Mouse (Mus musculus) midbrain, embryonic 15.5 days (tissue): ENCODE results near the gene Tnfrsf11a. TPM values are rescaled to one million over a fixed set of nuclear protein-coding genes. Genes with fewer than 3 reads are reported as not detected.

Experiments
- ATAC-seq: fragments of 200-750 bp; cut with Nextera tagmentation; replicated peaks from 2 replicates; pipeline ENCODE4 v1.8.0; 2017; ENCODE audit warnings: moderate TSS enrichment
- H3K27ac ChIP-seq: fragments of 300-500 bp; sonication (generic); 2 replicates; pipeline ENCODE4 v1.5.1; 2015; ENCODE audit warnings: mild to moderate bottlenecking, inconsistent platforms
- H3K27me3 ChIP-seq: fragments of 300-500 bp; sonication (generic); replicated peaks from 2 replicates; pipeline ENCODE4 v1.6.1; 2015; ENCODE audit warnings: inconsistent platforms
- H3K36me3 ChIP-seq: fragments of 300-500 bp; sonication (generic); replicated peaks from 2 replicates; pipeline ENCODE4 v1.6.1; 2015; ENCODE audit warnings: inconsistent platforms
- H3K4me1 ChIP-seq: fragments of 300-500 bp; sonication (generic); 2 replicates; pipeline ENCODE4 v1.6.1; 2015; ENCODE audit warnings: inconsistent platforms
- H3K4me2 ChIP-seq: fragments of 300-500 bp; sonication (generic); 2 replicates; pipeline ENCODE4 v1.6.1; 2015; ENCODE audit warnings: inconsistent platforms, mild to moderate bottlenecking, moderate library complexity
- H3K4me3 ChIP-seq: fragments of 300-500 bp; sonication (generic); 2 replicates; pipeline ENCODE4 v1.5.1; 2015; ENCODE audit warnings: mild to moderate bottlenecking, inconsistent platforms
- H3K9ac ChIP-seq: fragments of 300-500 bp; sonication (generic); 2 replicates; pipeline ENCODE4 v1.6.1; 2015; ENCODE audit warnings: mild to moderate bottlenecking, inconsistent platforms
- H3K9me3 ChIP-seq: fragments of 300-500 bp; sonication (generic); 2 replicates; pipeline ENCODE4 v1.6.1; 2016; ENCODE audit warnings: inconsistent platforms
- WGBS: fragments of 180-500 bp; shearing (Covaris S2); methylation state at CpG from one replicate; pipeline ENCODE4 v1.1.7; 2015; ENCODE audit warnings: mixed read lengths; 5-methylcytosine and 5-hydroxymethylcytosine counted together
- polyA plus RNA-seq: library from polyadenylated mRNA; unstranded; fragments of >200 nt; fragmentation: Nextera tagmentation; extraction: Ambion mirVana; gene quantifications from 2 replicates; pipeline ENCODE4 v1.2.1, GENCODE M21; 2015

The Tnfrsf11a gene
- polyA plus RNA-seq, 1 experiment from 2014 or later: 0.32 TPM

DNA sequence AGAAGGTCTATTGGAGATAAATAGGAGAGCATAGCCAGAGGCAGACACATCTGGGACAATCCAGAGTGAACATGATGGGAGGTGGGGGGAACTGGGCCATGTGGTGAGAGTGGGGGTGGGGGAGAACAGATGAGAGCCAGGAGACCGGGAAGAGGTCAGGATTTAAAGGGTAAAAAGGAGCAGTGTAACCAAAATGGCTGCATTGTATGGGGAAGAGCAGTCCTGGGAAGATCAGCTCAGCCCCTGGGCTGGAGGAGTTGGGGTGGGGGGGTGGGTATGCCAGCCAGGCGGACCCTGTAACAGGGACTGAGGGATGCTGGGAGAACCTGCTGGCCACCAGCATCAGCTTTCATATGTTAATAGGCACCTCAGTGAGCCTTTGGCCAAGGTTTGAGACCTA, 34.8 kb downstream of the Tnfrsf11a start:
- ATAC-seq: peak; percentile 67; the same call in 1 of the 2 replicates
- H3K9ac ChIP-seq: no peak overlapping the region
- no peaks in the 10 kb centered on the region for H3K36me3 ChIP-seq
- H3K4me1 ChIP-seq: no peaks in the 10 kb centered on the region
- no peaks in the 10 kb centered on the region for H3K9me3 ChIP-seq
- H3K4me3 ChIP-seq: no peak overlapping the region
- no peak overlapping the region for H3K27ac ChIP-seq
- no peaks in the 10 kb centered on the region for H3K27me3 ChIP-seq
- H3K4me2 ChIP-seq: no peak overlapping the region
- 34% methylated on average over 2 of the region's 2 CpGs for WGBS

GRCm38 (mm10) chr1:105815736-105816135, 35.2 kb downstream of the Tnfrsf11a start:
- Histone ChIP-seq H3K36me3 (no peaks in the 10 kb centered on the region), H3K9ac (no peak overlapping the region), H3K27ac (no peak overlapping the region), H3K4me2 (no peak overlapping the region), H3K4me3 (no peak overlapping the region), H3K4me1 (no peaks in the 10 kb centered on the region), H3K9me3 (no peaks in the 10 kb centered on the region), H3K27me3 (no peaks in the 10 kb centered on the region)
- WGBS: 80% methylated on average over 3 of the region's 3 CpGs
- no peak for ATAC-seq

GRCm38 (mm10) chr1:105819031-105819430, 38.5 kb downstream of the Tnfrsf11a start:
- ATAC-seq: no peak
- H3K4me2 ChIP-seq: no peak overlapping the region
- H3K27me3 ChIP-seq: no peaks in the 10 kb centered on the region
- H3K27ac ChIP-seq: no peak overlapping the region
- no peaks in the 10 kb centered on the region for H3K36me3 ChIP-seq
- H3K9ac ChIP-seq: no peak overlapping the region
- H3K4me3 ChIP-seq: no peak overlapping the region
- H3K9me3 ChIP-seq: no peaks in the 10 kb centered on the region
- WGBS: 54% methylated on average over 6 of the region's 6 CpGs
- H3K4me1 ChIP-seq: no peaks in the 10 kb centered on the region

DNA sequence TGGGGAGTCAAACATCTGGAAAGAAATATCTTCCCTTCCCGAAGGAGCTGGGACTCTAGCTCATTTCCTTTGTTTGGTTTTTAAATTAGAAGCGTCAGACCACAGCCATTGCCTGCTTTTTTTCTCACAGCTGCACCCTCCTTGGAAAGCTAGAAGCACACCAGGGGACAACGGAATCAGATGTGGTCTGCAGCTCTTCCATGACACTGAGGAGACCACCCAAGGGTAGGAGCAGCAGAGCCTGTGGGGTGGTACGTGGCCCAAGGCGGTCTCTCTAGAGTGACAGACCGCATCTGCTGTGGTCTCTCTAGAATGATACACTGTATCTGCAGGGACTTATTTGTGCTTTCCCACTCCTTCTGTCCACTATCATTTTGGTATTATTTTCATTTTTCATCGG, 39.2 kb downstream of the Tnfrsf11a start:
- H3K27ac ChIP-seq: no peak overlapping the region
- H3K4me1 ChIP-seq: no peaks in the 10 kb centered on the region
- 73% methylated on average over 7 of the region's 7 CpGs for WGBS
- H3K4me2 ChIP-seq: no peak overlapping the region
- no peaks in the 10 kb centered on the region for H3K36me3 ChIP-seq
- no peak overlapping the region for H3K4me3 ChIP-seq
- no peaks in the 10 kb centered on the region for H3K9me3 ChIP-seq
- no peak overlapping the region for H3K9ac ChIP-seq
- no peak for ATAC-seq
- H3K27me3 ChIP-seq: no peaks in the 10 kb centered on the region

DNA sequence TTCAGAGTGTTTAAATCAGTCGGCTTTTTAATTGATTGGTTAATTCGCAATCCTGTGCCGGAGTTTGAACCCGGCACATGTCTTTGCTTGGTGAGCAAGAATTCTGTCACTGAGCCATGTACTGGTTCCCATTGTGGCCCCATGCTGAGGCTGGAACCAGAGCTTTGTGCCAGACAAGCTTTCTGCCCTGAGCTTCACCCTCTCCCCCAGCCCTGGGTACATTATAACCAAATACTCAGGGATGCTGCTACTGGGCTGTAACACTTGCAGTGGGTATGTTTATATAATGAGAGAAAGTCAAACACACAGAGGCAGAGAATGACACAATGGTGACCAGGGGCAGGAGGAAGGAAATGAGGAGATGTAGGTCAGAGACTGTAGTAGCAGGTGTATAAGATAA, 43.8 kb downstream of the Tnfrsf11a start:
- no peak overlapping the region for H3K4me2 ChIP-seq
- no peaks in the 10 kb centered on the region for H3K27me3 ChIP-seq
- no peaks in the 10 kb centered on the region for H3K9me3 ChIP-seq
- no peak overlapping the region for H3K4me3 ChIP-seq
- no peak for ATAC-seq
- H3K4me1 ChIP-seq: no peaks in the 10 kb centered on the region
- H3K9ac ChIP-seq: no peak overlapping the region
- no peaks in the 10 kb centered on the region for H3K36me3 ChIP-seq
- 93% methylated on average over 4 of the region's 4 CpGs for WGBS
- H3K27ac ChIP-seq: no peak overlapping the region

GRCm38 (mm10) chr1:105824980-105825379, 44.5 kb downstream of the Tnfrsf11a start:
- no peak overlapping the region for H3K27ac ChIP-seq
- H3K27me3 ChIP-seq: no peaks in the 10 kb centered on the region
- no peak overlapping the region for H3K4me3 ChIP-seq
- ATAC-seq: no peak
- H3K36me3 ChIP-seq: no peaks in the 10 kb centered on the region
- WGBS: 60% methylated on average over 4 of the region's 4 CpGs
- no peaks in the 10 kb centered on the region for H3K4me1 ChIP-seq
- no peak overlapping the region for H3K4me2 ChIP-seq
- no peak overlapping the region for H3K9ac ChIP-seq
- no peaks in the 10 kb centered on the region for H3K9me3 ChIP-seq

DNA sequence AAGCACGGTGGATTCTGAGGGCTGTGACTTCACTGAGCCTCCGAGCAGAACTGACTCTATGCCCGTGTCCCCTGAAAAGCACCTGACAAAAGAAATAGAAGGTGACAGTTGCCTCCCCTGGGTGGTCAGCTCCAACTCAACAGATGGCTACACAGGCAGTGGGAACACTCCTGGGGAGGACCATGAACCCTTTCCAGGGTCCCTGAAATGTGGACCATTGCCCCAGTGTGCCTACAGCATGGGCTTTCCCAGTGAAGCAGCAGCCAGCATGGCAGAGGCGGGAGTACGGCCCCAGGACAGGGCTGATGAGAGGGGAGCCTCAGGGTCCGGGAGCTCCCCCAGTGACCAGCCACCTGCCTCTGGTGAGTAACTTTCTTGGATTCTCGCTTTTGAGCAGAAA, 46.9 kb downstream of the Tnfrsf11a start:
- Histone ChIP-seq H3K9me3 (no peaks in the 10 kb centered on the region), H3K4me3 (no peak overlapping the region), H3K27ac (no peak overlapping the region), H3K4me2 (no peak overlapping the region), H3K27me3 (no peaks in the 10 kb centered on the region), H3K36me3 (no peaks in the 10 kb centered on the region), H3K9ac (no peak overlapping the region), H3K4me1 (no peaks in the 10 kb centered on the region)
- WGBS: 87% methylated on average over 7 of the region's 7 CpGs
- ATAC-seq: no peak

DNA sequence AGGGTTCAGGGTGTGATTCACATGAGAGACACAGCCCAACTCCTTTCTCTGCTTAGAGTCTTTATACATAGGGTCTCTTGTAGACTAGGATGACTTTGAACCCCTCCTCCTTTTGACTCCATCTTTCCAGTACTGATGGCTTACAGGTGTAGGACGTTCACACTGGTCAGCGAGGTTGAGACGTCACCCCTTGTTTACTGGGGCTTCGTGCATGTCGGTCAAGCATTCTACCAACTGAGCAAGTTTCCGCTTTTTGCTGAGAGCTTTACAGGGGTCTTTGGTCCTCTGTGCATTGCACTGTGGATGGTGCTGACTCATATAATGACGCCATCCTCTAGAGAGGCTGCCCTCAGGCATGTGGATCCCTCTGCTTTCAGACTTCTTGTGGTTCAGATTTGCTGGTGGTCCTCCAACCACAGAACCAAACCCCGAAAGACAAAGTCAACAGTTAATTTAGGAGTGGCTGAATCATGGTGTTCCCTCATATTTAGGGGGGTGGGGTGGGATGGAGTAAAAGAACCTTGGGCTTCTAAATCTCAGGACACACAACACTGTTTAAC, 47.3 kb downstream of the Tnfrsf11a start:
- H3K4me2 ChIP-seq: no peak overlapping the region
- ATAC-seq: no peak
- 91% methylated on average over 8 of the region's 8 CpGs for WGBS
- H3K4me3 ChIP-seq: no peak overlapping the region
- no peak overlapping the region for H3K9ac ChIP-seq
- H3K36me3 ChIP-seq: no peaks in the 10 kb centered on the region
- H3K27ac ChIP-seq: no peak overlapping the region
- H3K27me3 ChIP-seq: no peaks in the 10 kb centered on the region
- H3K9me3 ChIP-seq: no peaks in the 10 kb centered on the region
- H3K4me1 ChIP-seq: no peaks in the 10 kb centered on the region

DNA sequence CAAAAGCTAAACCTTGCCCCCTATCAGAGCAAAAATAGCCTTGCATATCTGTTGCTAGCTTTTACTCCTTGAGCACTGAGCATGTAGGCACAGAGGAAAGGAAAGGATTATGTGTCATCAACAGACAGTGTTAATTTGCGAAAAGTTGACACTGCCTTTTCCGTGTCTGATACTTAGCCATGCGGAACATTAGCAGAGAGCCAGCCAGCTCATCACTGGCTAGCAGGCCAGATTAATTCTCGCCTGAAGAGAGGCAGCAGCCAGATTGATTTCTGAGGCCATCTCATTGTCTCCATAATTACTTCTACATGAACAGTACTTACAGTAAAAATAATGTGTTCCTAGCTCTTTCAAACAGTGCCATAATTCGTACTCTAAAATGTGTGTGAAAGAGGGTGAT, 48.7 kb downstream of the Tnfrsf11a start:
- H3K4me1 ChIP-seq: no peaks in the 10 kb centered on the region
- no peak overlapping the region for H3K4me2 ChIP-seq
- no peak overlapping the region for H3K27ac ChIP-seq
- no peaks in the 10 kb centered on the region for H3K36me3 ChIP-seq
- H3K4me3 ChIP-seq: no peak overlapping the region
- H3K27me3 ChIP-seq: no peaks in the 10 kb centered on the region
- H3K9me3 ChIP-seq: no peaks in the 10 kb centered on the region
- no peak overlapping the region for H3K9ac ChIP-seq
- peak; percentile 71 for ATAC-seq
- WGBS: 45% methylated on average over 5 of the region's 5 CpGs

GRCm38 (mm10) chr1:105832784-105833183, 52.3 kb downstream of the Tnfrsf11a start:
- H3K27me3 ChIP-seq: no peaks in the 10 kb centered on the region
- no peaks in the 10 kb centered on the region for H3K4me1 ChIP-seq
- no peak overlapping the region for H3K4me3 ChIP-seq
- WGBS: 85% methylated on average over 1 of the region's 1 CpGs
- no peaks in the 10 kb centered on the region for H3K36me3 ChIP-seq
- no peak for ATAC-seq
- H3K4me2 ChIP-seq: no peak overlapping the region
- H3K9ac ChIP-seq: no peak overlapping the region
- H3K9me3 ChIP-seq: no peaks in the 10 kb centered on the region
- H3K27ac ChIP-seq: no peak overlapping the region

DNA sequence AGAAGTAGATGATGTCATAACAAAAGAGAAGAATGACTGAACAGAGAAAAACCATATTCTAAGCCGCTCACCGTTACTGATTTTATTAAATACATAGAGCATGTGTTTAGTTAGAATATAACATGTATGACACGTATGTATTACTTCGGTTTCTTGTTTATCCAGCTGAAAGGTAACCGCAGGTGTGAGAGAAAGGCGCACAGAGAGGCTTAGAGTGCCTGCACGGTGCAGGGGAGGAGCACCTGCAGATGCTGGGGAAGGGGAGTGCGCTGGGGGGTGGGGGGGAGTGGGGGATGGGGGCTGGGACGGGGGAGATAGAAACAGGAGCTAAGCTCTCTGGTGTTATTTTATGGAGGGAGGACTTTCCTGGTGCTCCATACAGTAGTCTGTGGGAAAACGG, 62.4 kb downstream of the Tnfrsf11a start:
- Histone ChIP-seq H3K4me3 (peak overlapping the region; percentile 41), H3K27me3 (no peaks in the 10 kb centered on the region), H3K27ac (peak overlapping the region; percentile 27; the same call in 1 of the 2 replicates), H3K9ac (no peak overlapping the region), H3K9me3 (no peaks in the 10 kb centered on the region), H3K36me3 (no peaks in the 10 kb centered on the region), H3K4me1 (peaks cover 18% of the 10 kb centered on the region), H3K4me2 (peak overlapping the region; percentile 66)
- 16% methylated on average over 10 of the region's 10 CpGs for WGBS
- ATAC-seq: peak; percentile 67

DNA sequence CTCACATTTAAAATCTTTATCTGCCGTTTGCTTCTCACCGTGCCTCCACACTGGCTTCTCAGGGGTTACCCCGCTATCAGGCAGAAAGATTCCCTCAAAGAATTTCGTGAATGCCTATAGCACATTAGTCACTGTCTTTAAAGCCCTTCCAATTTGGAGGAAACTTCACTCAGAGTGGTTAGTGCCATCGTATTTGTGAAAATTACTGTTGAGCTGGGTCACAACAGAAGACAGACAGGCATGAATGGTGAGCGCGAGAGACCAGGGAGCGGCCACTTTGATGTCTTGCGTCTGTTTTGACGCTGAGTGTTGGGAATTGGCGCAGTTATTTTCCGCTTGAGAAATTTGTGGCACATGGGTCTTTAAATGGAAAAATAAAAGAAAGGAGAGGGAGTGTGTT, 62.9 kb downstream of the Tnfrsf11a start:
- peak; percentile 34; the same call in 1 of the 2 replicates for ATAC-seq
- WGBS: under 1% methylated on average over 12 of the region's 12 CpGs
- Histone ChIP-seq H3K4me3 (peak overlapping the region; percentile 41), H3K9me3 (no peaks in the 10 kb centered on the region), H3K4me2 (peak overlapping the region; percentile 66), H3K27me3 (no peaks in the 10 kb centered on the region), H3K36me3 (no peaks in the 10 kb centered on the region), H3K4me1 (peaks cover 18% of the 10 kb centered on the region), H3K27ac (peak overlapping the region; percentile 27; the same call in 1 of the 2 replicates), H3K9ac (0 out of 2 replicates have a peak overlapping the region, but pooled peaks have one; percentile 17)

- Histone ChIP-seq H3K36me3 (no peaks in the 10 kb centered on the region), H3K9me3 (no peaks in the 10 kb centered on the region), H3K9ac (0 out of 2 replicates have a peak overlapping the region, but pooled peaks have one; percentile 35), H3K27me3 (no peaks in the 10 kb centered on the region), H3K4me3 (peak overlapping the region; percentile 41), H3K4me1 (peaks cover 18% of the 10 kb centered on the region), H3K4me2 (peak overlapping the region; percentile 66), H3K27ac (0 out of 2 replicates have a peak overlapping the region, but pooled peaks have one; percentile 5)
- peak; percentile 49 for ATAC-seq
- 10% methylated on average over 2 of the region's 2 CpGs for WGBS
Observed at GRCm38 (mm10) chr1:105843856-105844255, 63.3 kb downstream of the Tnfrsf11a start.
